Mouse (Mus musculus) frontal cortex, postnatal 14 days (tissue): ENCODE results near the gene Ext2.

Source experiments
- DNase-seq, 2 experiments: peaks; one replicate each; pipeline ENCODE4 v3.0.0; 2022; ENCODE audit warnings: low spot score in 2 of 2

Ext2 gene

DNA sequence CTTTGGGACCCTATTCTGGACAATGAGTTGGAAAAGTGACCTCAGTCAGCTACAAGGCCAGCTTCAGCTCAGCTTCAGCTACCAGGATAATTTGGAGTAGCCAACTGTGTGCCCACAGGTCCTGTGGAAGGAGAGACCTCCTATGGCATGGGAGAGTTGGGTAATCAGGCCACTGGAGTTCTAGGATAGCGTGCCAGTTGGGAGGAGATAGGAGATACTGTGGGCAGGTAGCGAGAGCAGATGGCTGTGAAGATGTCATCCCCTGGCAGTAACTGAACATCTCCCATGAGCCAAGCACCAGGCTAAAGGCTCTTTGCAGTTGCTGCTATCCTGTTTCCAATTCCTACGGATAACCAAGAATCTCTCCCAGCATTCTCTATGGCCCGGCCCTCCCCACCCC is 187.8 kb downstream of the Ext2 start:
- no peak for DNase-seq

DNA sequence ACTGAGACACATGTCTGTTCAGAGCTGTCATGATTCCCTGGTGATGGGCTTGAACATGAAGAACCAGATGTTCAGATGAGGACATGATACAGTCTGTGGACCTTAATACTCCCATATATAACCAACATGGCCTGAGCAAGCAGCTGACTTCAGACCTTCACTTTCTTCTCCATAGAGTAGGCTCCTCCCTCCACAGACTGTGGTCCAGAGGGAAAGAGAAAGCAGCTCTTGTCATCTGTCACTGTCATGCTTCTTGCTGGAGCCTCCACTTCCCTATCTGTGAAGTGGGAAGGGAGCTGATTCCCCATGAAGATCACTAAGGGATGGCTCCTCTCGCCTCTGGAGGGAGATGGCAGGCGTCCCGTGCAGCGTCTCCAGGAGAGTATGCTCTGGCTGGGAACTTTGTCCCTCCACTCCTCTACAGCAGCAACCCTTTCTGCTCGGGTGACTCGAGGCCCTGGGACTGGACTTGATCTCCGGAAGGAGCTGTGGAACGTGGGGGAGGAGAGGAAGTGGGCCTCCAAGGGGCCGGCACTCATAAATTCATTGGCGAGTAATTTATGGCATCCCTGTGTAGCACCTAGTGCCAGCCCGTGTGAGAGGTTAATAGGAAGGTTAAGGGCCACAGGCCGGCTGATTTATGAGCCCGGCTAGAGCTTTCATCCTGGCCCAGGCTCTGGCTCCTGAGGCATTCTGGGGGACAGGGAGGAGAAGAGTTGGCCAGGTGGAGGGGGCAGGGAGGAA is 197.5 kb downstream of the Ext2 start:
- DNase-seq: no peak

DNA sequence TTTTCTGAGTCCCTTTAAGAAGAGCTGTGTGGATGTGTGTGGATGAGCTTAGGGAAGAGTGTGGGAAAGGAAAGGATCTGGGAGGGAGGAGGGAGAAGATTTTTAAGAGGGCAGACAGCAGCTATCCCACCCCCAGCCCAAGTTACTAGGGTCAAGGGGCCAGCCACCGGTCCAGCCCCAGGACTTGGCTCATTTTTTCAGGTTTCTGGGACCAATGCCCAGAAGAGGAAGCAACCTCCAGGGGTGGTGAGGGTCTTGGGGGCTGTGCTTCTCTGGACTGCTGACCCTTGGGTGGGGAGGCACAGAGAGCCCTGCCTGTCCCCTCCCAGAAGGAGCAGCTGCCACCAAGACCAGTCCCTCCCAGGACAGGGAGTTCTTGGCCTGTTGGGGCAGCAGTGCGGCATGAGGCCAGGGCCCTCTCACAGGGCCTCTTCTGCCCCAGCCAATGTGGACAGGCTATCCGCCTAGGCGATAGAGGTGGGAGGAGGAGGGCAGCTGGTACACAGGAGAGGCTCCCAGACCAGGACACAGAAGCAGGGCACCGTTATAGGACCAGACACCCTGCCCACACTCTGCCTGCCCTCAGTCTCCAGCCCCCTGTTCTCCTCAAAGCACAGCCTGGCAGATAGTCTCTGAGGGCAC is 203.0 kb downstream of the Ext2 start:
- no peak for DNase-seq

DNA sequence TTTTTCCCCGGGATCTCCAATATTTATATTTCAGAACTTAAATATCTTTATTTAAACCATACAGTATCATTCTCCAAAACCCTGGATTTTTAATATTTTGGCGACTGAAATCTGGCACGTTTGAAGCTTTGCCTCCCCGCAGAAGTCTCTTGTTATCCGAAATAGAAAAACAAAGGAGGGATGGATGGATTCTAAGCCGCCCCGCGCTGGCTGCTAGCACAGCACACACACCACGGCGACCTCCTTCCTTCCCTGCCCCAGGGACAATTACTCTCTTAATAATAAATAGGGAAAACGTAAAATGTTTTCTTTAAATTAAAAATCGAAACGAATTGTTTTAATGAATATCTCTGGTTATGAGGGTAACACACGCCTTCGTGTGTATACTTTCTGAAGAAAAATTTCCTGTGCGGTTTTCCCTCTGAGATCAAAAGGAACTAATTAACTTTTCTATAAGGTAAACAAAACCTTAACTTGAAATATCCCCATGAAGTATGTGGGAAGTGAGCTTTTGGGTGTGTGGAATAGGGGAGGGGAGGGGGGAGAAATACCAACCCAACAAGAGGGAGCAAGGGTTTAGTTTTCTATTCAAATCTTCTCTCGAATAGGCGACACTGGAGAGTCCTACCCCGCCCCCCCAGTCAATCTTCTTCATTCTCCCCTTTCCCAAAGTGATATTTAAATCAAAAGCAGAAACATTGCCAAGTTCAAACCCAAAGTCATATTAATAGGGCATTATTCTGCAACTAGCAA is 203.7 kb downstream of the Ext2 start:
- DNase-seq: no peak

DNA sequence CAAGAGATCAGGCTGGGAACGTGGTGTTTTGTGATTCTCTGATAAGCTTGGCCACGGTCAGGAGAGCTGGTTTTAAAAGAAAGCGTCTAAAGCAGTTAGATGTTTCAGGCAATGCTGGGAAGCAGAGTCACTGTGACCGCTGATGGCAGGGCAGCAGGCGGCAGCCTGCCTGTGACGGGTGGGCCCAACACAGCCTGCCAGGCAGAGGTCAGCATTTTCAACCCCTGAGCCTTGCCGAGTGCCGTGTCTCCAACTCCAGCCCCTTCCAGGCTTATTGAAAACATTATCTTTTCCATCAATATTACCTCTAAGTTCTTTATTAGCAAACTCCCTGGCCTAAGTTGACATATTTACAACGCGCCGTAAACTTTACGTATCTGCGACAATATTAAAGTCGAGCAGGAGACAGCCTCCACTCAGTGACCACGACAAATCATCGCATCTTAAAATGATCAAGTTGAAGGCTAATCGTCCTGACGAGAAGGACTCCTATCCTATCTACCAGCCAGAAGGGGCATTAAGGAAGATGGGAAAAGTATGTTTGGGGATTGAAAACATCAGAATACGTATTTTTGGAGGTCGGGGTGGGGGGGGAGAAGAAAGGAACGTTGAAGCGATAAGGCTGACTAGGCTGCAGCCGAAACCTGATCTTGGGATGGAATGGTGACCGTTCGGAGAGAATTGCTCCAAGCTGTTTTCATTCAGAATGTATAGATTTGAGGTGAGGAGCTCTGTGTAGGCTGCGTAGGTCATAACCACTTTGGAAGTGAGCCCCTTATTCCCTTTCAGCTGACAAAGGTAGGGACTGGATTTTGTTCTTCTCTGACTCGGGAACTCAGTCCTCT is 206.3 kb downstream of the Ext2 start:
- DNase-seq: no peak

DNA sequence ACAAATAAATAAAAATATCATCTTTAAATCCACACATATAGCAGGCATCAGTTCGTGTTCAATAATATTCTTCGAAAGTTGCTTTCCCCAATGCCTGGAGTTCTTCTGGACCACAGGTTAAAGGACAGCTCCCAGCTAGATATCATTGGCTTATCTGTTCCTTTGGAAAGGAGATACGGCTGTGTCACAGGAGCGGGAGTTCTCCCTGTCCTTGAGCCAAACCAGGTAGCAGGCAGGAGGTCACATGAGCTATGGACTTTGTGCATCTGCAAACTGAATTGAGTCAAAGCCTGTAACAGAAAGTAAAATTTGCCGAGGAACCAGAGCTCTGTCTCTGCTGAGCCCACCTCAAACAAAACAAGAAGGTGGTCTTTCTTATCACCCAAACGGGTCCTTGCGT is 209.3 kb downstream of the Ext2 start:
- no peak for DNase-seq
